Mouse (Mus musculus) liver, embryonic 14.5 days (tissue): ENCODE results near the gene Nphs1.

Source experiments
- CTCF ChIP-seq: IDR thresholded peaks from 2 replicates; pipeline ENCODE4 v1.5.1; 2016; ENCODE audit warnings: antibody characterized with exemption, low read depth, control low read depth
- EP300 ChIP-seq: IDR thresholded peaks from 2 replicates; pipeline ENCODE4 v1.6.1; 2016; ENCODE audit warnings: antibody characterized with exemption, low read depth

GRCm38 (mm10) chr7:30420673-30421072, 37.4 kb upstream of the Nphs1 start:
- no peak for TF ChIP-seq EP300
- TF ChIP-seq CTCF, result no peak
